Mouse (Mus musculus) adrenal gland, postnatal 0 days (tissue): ENCODE measurements around the gene Acat1. TPM values are rescaled to one million over a fixed set of nuclear protein-coding genes. Genes with fewer than 3 reads are reported as not detected.

Experiments used
- polyA plus RNA-seq: library from polyadenylated mRNA; unstranded; fragments of >200 nt; fragmentation: Nextera tagmentation; extraction: Ambion mirVana; gene quantifications from 2 replicates; pipeline ENCODE4 v1.2.1, GENCODE M21; 2015

Gene Acat1
- 168 and 175 TPM in 2 replicates for polyA plus RNA-seq

DNA sequence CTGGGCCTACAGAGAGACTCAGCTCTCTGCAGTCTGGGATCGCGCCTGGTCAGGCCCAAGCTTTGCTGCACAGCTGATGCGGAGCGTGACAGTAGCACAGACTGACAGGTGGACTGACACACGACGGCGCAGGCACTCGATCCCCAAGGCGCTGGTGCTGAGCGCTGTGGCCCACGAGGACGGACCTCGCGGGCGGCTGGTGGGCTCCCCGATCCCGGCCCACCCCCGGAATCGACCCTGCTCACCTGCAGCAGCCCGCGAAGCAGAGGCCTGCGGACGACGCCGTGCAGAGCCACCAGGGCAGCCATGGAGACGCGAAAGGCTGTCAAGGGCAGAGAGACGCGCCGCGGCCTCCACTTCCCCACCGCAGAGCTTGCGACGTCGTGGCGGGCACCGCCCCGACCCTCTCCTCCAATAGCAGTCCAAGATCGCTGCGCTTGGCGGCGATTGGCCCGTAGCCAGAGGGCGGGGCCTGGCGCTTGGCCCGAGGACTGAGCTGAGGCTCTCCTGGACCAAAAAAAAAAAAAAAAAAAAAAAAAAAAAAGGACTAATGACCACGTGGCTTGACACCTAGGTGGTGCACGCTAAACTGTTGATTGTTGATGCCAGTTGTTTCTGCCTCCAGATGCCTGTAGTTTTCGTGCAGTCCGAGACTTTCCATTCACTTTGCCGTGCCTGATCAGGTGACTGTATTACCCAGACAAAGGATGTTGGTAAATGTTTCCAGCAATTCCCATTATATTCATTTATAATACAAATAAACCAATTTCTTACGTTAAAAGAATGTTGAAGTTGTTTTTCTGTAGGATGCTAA is at the start of gene Acat1:
Gene Acat1 (minus strand): TSS at position 415 of the 814 bp plus-strand sequence.

DNA sequence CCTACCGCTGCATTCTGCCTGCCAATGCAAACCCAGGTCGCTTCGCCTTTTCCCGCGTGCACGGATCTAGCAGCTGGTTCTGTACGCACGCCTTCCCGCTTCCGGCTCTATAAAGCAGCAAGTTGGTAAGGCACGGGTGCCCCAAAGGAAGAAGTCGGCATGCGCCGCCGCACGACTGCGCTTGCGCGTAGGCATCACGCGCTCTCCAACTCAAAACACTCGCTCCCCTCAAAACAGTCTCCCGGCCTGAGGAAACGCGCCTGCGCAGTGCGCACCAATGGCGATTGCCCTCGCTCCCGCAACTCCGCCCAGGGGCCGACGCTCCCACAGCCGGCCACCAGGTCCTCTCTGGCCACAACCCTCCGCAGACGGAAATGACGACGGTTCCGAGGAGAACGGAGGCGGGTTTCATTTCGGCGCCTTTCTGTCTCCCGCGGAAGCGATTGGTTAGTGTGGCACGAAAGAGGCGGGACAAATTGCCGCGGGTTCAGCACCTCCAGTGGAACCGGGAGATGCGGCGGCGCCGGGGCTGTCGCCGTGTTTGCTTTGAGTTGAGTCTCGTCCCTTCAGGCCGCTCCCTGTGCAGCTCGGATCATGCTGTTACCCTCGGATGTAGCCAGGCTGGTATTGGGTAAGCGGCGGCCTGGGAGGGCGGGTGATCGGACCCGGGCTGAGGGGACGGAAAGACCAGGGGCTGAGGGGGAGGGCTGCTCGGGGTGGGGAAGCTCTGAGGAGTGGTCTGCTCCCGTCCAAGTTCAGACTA is 73.4 kb downstream of the Acat1 start, which contains the start of the genes Atm and Npat:
Gene Atm (minus strand): TSS at position 183 of the 763 bp plus-strand sequence.
Gene Npat (plus strand): TSS at position 490 of the 763 bp plus-strand sequence.

Other genes starting within 250 kb of the Acat1 start
- gene Kdelc2, start 226.4 kb downstream of the Acat1 start, polyA plus RNA-seq = 23.4 and 28.0 TPM in 2 replicates
- gene 4930550C14Rik, start 208.1 kb downstream of the Acat1 start, polyA plus RNA-seq = 5.6 and 6.6 TPM in 2 replicates
- gene Atm, start 73.6 kb downstream of the Acat1 start, polyA plus RNA-seq = 6.3 and 9.1 TPM in 2 replicates
- gene Npat, start 73.3 kb downstream of the Acat1 start, polyA plus RNA-seq = 6.0 and 8.4 TPM in 2 replicates
- 23.9 and 26.1 TPM in 2 replicates for gene Cul5, start 59.6 kb upstream of the Acat1 start, polyA plus RNA-seq
- 1.1 and 2.6 TPM in 2 replicates for gene Rab39, start 95.8 kb upstream of the Acat1 start, polyA plus RNA-seq
- 2.9 and 4.7 TPM in 2 replicates for gene Slc35f2, start 161.2 kb upstream of the Acat1 start, polyA plus RNA-seq
- 2.9 and 5.0 TPM in 2 replicates for gene Sln, start 239.8 kb upstream of the Acat1 start, polyA plus RNA-seq